Mouse (Mus musculus) T-helper 17 cell (primary cell): ENCODE measurements around the gene Vmn1r116.
"Not testable (repeated sequence)": the region's sequence is repeated elsewhere in the genome, so short reads cannot be mapped to it uniquely, and the experiment has no call there.

Experiments used
- in situ Hi-C, 2 experiments: fragments of 300-600 bp; cut with MboI, MseI; formaldehyde crosslinking; loops; 1 replicate in 1 of 2; 2 replicates in 1 of 2; pipeline ENCODE4 v1.15.1; 2025; ENCODE audit warnings: high pct_unique_total_duplicates in 2 of 2

The Vmn1r116 gene

DNA sequence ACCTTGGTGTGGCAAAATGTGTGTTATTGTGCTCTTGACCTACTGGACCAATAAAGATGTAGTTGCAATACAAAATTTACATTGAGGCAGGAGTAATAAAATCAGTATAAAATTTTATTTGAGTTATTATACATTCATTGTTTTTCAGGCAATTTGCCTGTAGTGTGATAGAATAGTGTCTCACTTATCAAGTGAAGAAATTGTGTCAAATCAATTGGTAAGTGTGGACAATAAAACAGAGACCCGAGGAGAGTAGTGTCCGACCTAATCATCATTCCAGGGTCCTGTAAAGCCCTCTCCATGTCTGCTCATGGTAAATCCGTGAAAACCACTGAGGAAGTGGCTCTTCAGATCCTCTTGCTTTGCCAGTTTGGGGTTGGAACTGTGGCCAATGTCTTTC, at the start of gene Vmn1r116:
Gene Vmn1r116, plus strand, starts transcription at position 301 of the 400 bp plus-strand sequence.
- in situ Hi-C loops: not testable (repeated sequence)

DNA sequence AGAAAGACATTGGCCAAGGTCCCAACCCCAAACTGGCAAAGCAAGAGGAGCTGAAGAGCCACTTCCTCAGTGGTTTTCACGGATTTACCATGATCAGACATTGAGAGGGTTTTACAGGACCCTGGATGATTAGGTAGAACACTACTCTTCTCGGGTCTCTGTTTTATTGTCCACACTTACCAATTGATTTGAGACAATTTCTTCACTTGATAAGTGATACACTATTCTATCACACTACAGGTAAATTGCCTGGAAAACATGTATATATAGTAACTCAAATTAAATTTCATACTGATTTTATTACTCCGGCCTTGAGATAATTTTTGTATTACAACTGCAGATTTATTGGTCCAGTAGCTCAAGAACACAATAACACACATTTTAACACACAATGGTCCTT, 27.2 kb upstream of the Vmn1r116 start, which contains the start of gene Vmn1r115:
Gene Vmn1r115, minus strand, starts transcription at position 101 of the 400 bp plus-strand sequence.
- in situ Hi-C loops: loop anchor here in 1 of 2 experiments (10.0 to 25.0 kb wide), 2 partner anchors 480 to 683 kb away; partner anchors contain the start of gene Vmn1r94

DNA sequence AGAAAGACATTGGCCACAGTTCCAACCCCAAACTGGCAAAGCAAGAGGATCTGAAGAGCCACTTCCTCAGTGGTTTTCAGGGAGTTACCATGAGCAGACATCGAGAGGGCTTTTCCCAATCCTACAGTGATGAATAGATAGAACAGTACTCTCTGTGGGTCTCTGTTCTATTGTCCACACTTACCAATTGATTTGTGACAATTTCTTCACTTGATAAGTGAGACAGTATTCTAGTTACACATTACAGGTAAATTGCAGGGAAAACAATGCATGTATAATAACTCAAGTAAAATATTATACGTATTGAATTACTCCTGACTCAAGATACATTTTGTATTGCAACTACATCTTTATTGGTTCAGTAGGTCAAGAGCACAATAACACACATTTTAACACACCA, 12.0 kb downstream of the Vmn1r116 start, which contains the start of gene Vmn1r117:
Gene Vmn1r117, minus strand, starts transcription at position 101 of the 400 bp plus-strand sequence.
- in situ Hi-C loops: not testable (repeated sequence)

DNA sequence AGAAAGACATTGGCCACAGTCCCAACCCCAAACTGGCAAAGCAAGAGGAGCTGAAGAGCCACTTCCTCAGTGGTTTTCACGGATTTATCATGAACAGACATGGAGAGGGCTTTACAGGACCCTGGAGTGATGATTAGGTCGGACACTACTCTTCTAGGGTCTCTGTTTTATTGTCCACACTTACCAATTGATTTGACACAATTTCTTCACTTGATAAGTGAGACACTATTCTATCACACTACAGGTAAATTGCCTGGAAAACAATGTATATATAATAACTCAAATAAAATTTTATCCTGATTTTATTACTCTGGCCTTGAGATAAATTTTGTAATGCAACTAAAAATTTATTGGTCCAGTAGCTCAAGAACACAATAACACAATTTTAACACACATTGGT, 40.2 kb downstream of the Vmn1r116 start, which contains the start of gene Vmn1r118:
Gene Vmn1r118, minus strand, starts transcription at position 101 of the 400 bp plus-strand sequence.
- in situ Hi-C loops: loop anchor here in 1 of 2 experiments (10.0 kb wide), 1 partner anchor 1323 kb away; no protein-coding TSS in a partner anchor
